Mouse (Mus musculus) B cell, adult (primary cell): Measurements from ENCODE around the gene March1. TPM values are rescaled to one million over a fixed set of nuclear protein-coding genes. Genes with fewer than 3 reads are reported as not detected.

ENCODE experiments used
- total RNA-seq: library from RNA; stranded (reverse); gene quantifications from 4 replicates; pipeline ENCODE4 v1.2.4, GENCODE M21; 2023; ENCODE audit not compliant: inconsistent age

March1 gene
- total RNA-seq, result 151 to 160 TPM (median 156 TPM) in 4 replicates

DNA sequence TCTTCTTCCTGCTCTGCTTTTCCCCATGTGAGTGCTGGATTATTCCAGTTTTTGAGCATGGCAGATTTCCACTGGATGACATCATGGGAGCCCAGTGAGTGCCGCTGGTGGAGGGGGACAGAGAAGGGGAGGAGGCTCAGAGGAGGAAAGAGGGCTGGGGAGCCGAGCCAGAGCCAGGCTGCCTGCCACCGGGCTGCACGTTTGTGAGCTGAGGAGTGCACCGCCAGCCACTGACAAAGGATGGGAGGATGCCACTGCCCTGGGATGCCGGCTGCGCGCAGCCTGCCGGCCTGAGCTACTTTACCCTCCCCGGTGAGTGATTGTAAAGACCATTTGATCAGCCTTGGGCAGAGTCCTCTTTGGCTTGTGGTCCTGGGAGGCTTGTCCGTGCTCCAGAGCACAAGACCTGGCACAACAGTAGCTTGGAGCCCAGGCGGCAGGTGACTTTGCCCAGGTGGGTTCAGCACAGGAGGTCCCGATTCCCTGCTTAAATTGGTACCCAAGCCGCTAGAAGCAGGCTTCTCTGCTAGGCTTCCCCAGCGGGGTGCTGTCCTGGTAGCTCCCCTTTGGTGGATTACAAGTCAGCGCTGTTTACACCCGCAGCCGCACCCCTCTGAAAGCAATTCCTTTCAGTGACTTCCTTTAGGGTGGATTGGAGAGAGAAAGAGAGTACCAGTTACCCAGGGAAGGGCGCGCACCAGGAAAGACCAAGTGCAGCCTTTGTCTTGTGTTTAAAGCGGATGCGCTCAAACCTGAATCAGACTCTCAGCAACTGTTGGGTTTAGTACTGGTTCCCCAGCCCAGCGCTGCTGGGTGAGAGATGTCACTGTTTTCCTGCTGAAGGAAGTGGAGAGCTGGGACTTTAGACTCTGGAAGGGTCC, at the start of gene March1:
Gene March1 (plus strand): TSS at position 30 of the 881 bp plus-strand sequence.

DNA sequence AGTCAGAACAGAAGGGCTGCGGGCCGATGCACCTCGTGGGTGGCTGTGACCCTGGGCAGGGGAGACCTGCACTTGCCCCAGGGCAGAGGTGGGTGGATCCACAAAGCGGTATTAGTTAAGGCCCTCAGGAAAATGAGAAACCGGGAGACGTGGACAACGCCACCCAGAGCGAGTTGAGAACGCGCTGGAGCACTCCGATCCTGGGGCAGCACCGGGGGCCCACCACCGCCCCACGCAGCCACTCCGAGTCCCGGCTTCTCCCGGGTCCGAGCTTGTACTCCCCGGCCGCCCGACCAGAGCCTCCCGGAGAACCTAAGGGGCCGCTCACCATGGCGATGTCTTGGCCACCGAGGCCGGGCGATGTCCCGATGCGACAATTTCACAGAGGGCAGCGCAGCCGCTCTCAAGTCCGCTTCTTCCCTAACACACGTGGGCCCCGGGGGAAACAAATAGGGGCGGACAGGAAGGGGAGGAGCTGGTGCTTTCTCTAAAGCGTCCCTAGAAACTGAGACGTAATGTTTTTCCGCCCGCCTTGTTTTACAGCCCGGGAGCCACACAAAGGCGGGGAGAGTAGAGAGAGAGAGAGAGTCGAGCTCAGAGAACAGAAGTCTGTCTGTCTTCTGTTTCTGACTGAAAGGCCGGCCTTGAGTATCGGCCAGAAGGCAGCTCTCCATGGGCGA, 868.5 kb downstream of the March1 start, which contains the start of gene Tma16:
Gene Tma16 (minus strand): TSS at position 447 of the 680 bp plus-strand sequence.

DNA sequence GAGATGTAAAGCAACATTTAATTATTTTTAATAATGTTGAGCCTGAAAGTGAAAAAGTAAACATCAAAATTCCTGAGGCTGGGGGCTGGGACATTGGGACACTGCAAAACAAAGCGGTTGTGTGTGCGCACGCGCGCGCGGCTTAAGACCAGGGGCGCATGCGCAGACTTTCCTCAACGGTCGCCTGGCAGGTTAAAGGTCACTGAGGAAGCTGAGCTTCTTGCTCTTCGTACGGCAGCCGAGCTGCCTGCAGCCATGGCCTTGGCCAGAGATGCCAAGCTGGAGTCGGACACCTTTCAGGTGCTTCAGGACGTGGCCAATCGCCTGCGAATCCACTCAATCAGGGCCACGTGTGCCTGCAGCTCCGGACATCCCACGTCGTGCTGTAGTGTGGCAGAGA, 893.8 kb downstream of the March1 start, which contains the start of gene Tktl2:
Gene Tktl2 (plus strand): TSS at position 220 of the 400 bp plus-strand sequence.

